Mouse (Mus musculus): ENCODE data around the gene Scamp5.

DNA sequence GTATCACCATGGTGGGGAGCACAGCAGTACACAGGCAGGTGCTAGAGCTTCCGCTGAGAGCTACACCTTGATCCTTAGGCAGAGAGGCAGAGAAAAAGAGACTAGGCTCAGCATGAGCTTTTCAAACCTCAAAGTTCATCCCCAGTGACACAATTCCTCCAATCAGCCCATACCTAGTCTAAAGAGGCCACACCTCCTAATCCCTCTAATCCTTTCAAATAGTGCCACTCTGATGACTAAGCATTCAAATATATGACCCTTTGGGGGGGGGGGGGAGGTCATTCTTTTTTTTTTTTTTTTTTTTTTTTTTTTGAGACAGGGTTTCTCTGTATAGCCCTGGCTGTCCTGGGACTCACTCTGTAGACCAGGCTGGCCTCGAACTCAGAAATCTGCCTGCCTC is 69.1 kb downstream of the Scamp5 start:
- TF ChIP-seq POLR2A (IDR thresholded peaks at IDR 0.05; ENCODE audit: extremely low read depth, insufficient read depth, low read length) (no peak), CTCF (IDR thresholded peaks at IDR 0.05; ENCODE audit: low read depth, low read length) (no peak)
